Mouse (Mus musculus) embryonic fibroblast, embryonic 13.5 days (primary cell): Measurements from ENCODE around the gene Nmrk1.

Experiments used
- CTCF ChIP-seq: IDR thresholded peaks from 2 replicates; pipeline ENCODE4 v1.5.1; 2011; ENCODE audit warnings: mild to moderate bottlenecking, control low read depth, low read length, moderate library complexity, borderline replicate concordance; ENCODE audit not compliant: insufficient read depth
- POLR2A ChIP-seq: IDR thresholded peaks from 2 replicates; pipeline ENCODE4 v1.6.1; 2011; ENCODE audit warnings: low read depth, mild to moderate bottlenecking, control low read depth, low read length, moderate library complexity

GRCm38 (mm10) chr19:18670608-18671007 lies 38.9 kb downstream of the Nmrk1 start, which contains the start of gene Carnmt1:
- TF ChIP-seq CTCF: no peak
- no peak; the same call in 1 of the 2 replicates for TF ChIP-seq POLR2A
